Mouse (Mus musculus) lung, postnatal 0 days (tissue): ENCODE data around the gene Cytip.

ENCODE experiments used
- CTCF ChIP-seq: IDR thresholded peaks from 2 replicates; pipeline ENCODE4 v1.5.1; 2016; ENCODE audit warnings: antibody characterized with exemption, mild to moderate bottlenecking
- EP300 ChIP-seq: IDR thresholded peaks from 2 replicates; pipeline ENCODE4 v1.6.1; 2016; ENCODE audit warnings: antibody characterized with exemption, mild to moderate bottlenecking, control low read depth

- no peak for TF ChIP-seq CTCF
- no peak for TF ChIP-seq EP300
Measured at GRCm38 (mm10) chr2:58111105-58111504, 84.2 kb downstream of the Cytip start.
